Mouse (Mus musculus) C2C12 (cell line): ENCODE measurements around the gene Arhgap24.

ENCODE experiments used
- CEBPB ChIP-seq: IDR thresholded peaks from one replicate; pipeline ENCODE4 v1.6.1; 2011; ENCODE audit warnings: low read depth, mild to moderate bottlenecking, control low read depth, moderate library complexity
- CTCF ChIP-seq: IDR thresholded peaks from one replicate; pipeline ENCODE4 v1.5.1; 2011; ENCODE audit not compliant: control insufficient read depth, insufficient read depth, insufficient read length
- MAX ChIP-seq: IDR thresholded peaks from one replicate; pipeline ENCODE4 v1.6.1; 2011; ENCODE audit warnings: mild to moderate bottlenecking, control low read depth
- MYOD1 ChIP-seq: IDR thresholded peaks from one replicate; pipeline ENCODE4 v1.6.1; 2011; ENCODE audit warnings: low read depth; ENCODE audit not compliant: control insufficient read depth, insufficient read length
- MYOG ChIP-seq: IDR thresholded peaks from one replicate; pipeline ENCODE4 v1.6.1; 2011; ENCODE audit not compliant: control insufficient read depth, insufficient read length; ENCODE audit errors: extremely low read depth
- USF1 ChIP-seq: IDR thresholded peaks from one replicate; pipeline ENCODE4 v1.6.1; 2011; ENCODE audit warnings: low read depth, mild to moderate bottlenecking, control low read depth, moderate library complexity

DNA sequence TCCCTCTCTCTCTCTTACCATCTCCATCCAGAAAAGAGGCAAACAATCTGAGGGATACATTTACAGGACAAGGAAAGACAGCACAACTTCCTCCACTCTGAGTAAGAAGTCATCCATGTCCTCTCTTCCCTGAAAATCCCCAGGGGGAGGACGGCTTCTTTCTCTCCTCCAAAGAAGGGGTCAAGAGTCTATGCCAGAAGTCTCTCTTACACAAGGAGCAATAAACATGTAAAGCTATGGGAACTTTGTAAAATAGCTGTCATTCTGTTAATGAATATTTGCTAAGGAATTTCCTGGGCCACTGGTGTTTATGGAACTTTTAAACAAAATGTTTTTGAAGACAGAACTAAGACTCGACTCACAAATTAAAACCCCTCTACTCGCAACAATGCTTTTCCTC lies 248.3 kb downstream of the Arhgap24 start:
- TF ChIP-seq CTCF (no peak), USF1 (no peak), CEBPB (no peak), MAX (no peak), MYOG (no peak), MYOD1 (no peak)
